Mouse (Mus musculus) embryo, embryonic 10 days (tissue): ENCODE measurements around the gene Micu1.

Source experiments
- DNase-seq: peaks from one replicate; pipeline ENCODE4 v3.0.0-alpha.2; 2015; ENCODE audit warnings: low spot score

Micu1 gene

GRCm38 (mm10) chr10:59721555-59721954, 19.3 kb downstream of the Micu1 start:
- DNase-seq = no peak

- no peak for DNase-seq
Observed at GRCm38 (mm10) chr10:59724634-59725033, 22.4 kb downstream of the Micu1 start.

- no peak for DNase-seq
Observed at GRCm38 (mm10) chr10:59727251-59727650, 25.0 kb downstream of the Micu1 start.

- DNase-seq = no peak
Observed at GRCm38 (mm10) chr10:59729261-59729660, 27.0 kb downstream of the Micu1 start.

GRCm38 (mm10) chr10:59729842-59730241, 27.6 kb downstream of the Micu1 start:
- no peak for DNase-seq

GRCm38 (mm10) chr10:59736027-59736598, 33.8 kb downstream of the Micu1 start:
- DNase-seq = no peak

GRCm38 (mm10) chr10:59741448-59741847, 39.2 kb downstream of the Micu1 start:
- DNase-seq = peak; percentile 57

- DNase-seq = no peak
Observed at GRCm38 (mm10) chr10:59743397-59743796, 41.1 kb downstream of the Micu1 start.

- DNase-seq = no peak
Observed at GRCm38 (mm10) chr10:59743969-59744368, 41.7 kb downstream of the Micu1 start.

- DNase-seq = no peak
Observed at GRCm38 (mm10) chr10:59747334-59747733, 45.1 kb downstream of the Micu1 start.

GRCm38 (mm10) chr10:59748699-59749200, 46.5 kb downstream of the Micu1 start:
- DNase-seq = no peak

GRCm38 (mm10) chr10:59753538-59754069, 51.3 kb downstream of the Micu1 start:
- DNase-seq = no peak

GRCm38 (mm10) chr10:59754104-59754503, 51.8 kb downstream of the Micu1 start:
- DNase-seq = no peak

- DNase-seq = no peak
Observed at GRCm38 (mm10) chr10:59754901-59755300, 52.6 kb downstream of the Micu1 start.

GRCm38 (mm10) chr10:59755681-59756080, 53.4 kb downstream of the Micu1 start:
- no peak for DNase-seq

GRCm38 (mm10) chr10:59756090-59756489, 53.8 kb downstream of the Micu1 start:
- DNase-seq = no peak

- DNase-seq = peak; percentile 55
Observed at GRCm38 (mm10) chr10:59756570-59756969, 54.3 kb downstream of the Micu1 start.

GRCm38 (mm10) chr10:59764781-59765180, 62.5 kb downstream of the Micu1 start:
- DNase-seq = no peak

- peak; percentile 16 for DNase-seq
Observed at GRCm38 (mm10) chr10:59768369-59769079, 66.2 kb downstream of the Micu1 start.

GRCm38 (mm10) chr10:59771375-59772048, 69.2 kb downstream of the Micu1 start:
- no peak for DNase-seq

- no peak for DNase-seq
Observed at GRCm38 (mm10) chr10:59772049-59772397, 69.7 kb downstream of the Micu1 start.

GRCm38 (mm10) chr10:59773441-59774140, 71.3 kb downstream of the Micu1 start:
- DNase-seq = no peak
